Mouse (Mus musculus) embryonic facial prominence, embryonic 12.5 days (tissue): ENCODE measurements at regions not wholly inside any gene's neighbourhood (a gene's known extent, or its start where the extent isn't known, plus 50 kb on each side); places are given as distances from the start of the nearest gene placed in this dataset.

ENCODE experiments used
- ATAC-seq: fragments of 200-750 bp; cut with Nextera tagmentation; 2 replicates; pipeline ENCODE4 v1.8.0; 2017; ENCODE audit not compliant: insufficient number of reproducible peaks, insufficient read depth, low FRiP score, low TSS enrichment
- H3K27ac ChIP-seq: fragments of 300-500 bp; sonication (generic); 2 replicates; pipeline ENCODE4 v1.5.1; 2016; ENCODE audit warnings: mild to moderate bottlenecking
- H3K27me3 ChIP-seq: fragments of 300-500 bp; sonication (generic); 2 replicates; pipeline ENCODE4 v1.6.1; 2016; ENCODE audit warnings: mild to moderate bottlenecking, moderate library complexity
- H3K36me3 ChIP-seq: fragments of 300-500 bp; sonication (generic); 2 replicates; pipeline ENCODE4 v1.6.1; 2016; ENCODE audit warnings: mild to moderate bottlenecking
- H3K4me1 ChIP-seq: fragments of 300-500 bp; sonication (generic); 2 replicates; pipeline ENCODE4 v1.6.1; 2016
- H3K4me2 ChIP-seq: fragments of 300-500 bp; sonication (generic); replicated peaks from 2 replicates; pipeline ENCODE4 v1.6.1; 2016; ENCODE audit warnings: mild to moderate bottlenecking, moderate library complexity
- H3K4me3 ChIP-seq: fragments of 300-500 bp; sonication (generic); 2 replicates; pipeline ENCODE4 v1.5.1; 2016; ENCODE audit warnings: mild to moderate bottlenecking
- H3K9ac ChIP-seq: fragments of 300-500 bp; sonication (generic); 2 replicates; pipeline ENCODE4 v1.6.1; 2016; ENCODE audit warnings: mild to moderate bottlenecking, moderate library complexity
- H3K9me3 ChIP-seq: fragments of 300-500 bp; sonication (generic); 2 replicates; pipeline ENCODE4 v1.6.1; 2016; ENCODE audit warnings: mild to moderate bottlenecking, moderate library complexity
- WGBS: fragments of 180-500 bp; shearing (Covaris S2); methylation state at CpG from one replicate; pipeline ENCODE4 v1.1.7; 2016; 5-methylcytosine and 5-hydroxymethylcytosine counted together

- 72% methylated on average over 18 of the region's 18 CpGs for WGBS
These were observed 177.9 kb downstream of the Kdr start for GRCm38 (mm10) chr5:75800040-75800989.

GRCm38 (mm10) chr5:75799627-75800026 is 178.6 kb downstream of the Kdr start:
- Histone ChIP-seq H3K36me3 (no peaks in the 10 kb centered on the region), H3K27ac (no peak overlapping the region), H3K9ac (no peak overlapping the region), H3K4me1 (no peaks in the 10 kb centered on the region), H3K9me3 (no peaks in the 10 kb centered on the region), H3K4me3 (no peak overlapping the region), H3K4me2 (no peak overlapping the region), H3K27me3 (no peaks in the 10 kb centered on the region)
- WGBS, result 80% methylated on average over 4 of the region's 4 CpGs
- no peak for ATAC-seq

More at GRCm38 (mm10) chr5:75800040-75800989, 177.9 kb downstream of the Kdr start:
- no peak overlapping the region for H3K27ac ChIP-seq
- H3K4me3 ChIP-seq, result no peak overlapping the region
- H3K9ac ChIP-seq, result no peak overlapping the region
- H3K36me3 ChIP-seq, result no peaks in the 10 kb centered on the region
- no peaks in the 10 kb centered on the region for H3K27me3 ChIP-seq
- no peaks in the 10 kb centered on the region for H3K4me1 ChIP-seq
- no peak overlapping the region for H3K4me2 ChIP-seq
- ATAC-seq, result no peak
- H3K9me3 ChIP-seq, result no peaks in the 10 kb centered on the region

GRCm38 (mm10) chr5:75793184-75793583 is 185.1 kb downstream of the Kdr start:
- no peaks in the 10 kb centered on the region for H3K9me3 ChIP-seq
- no peaks in the 10 kb centered on the region for H3K36me3 ChIP-seq
- H3K9ac ChIP-seq, result no peak overlapping the region
- no peaks in the 10 kb centered on the region for H3K27me3 ChIP-seq
- no peak for ATAC-seq
- no peak overlapping the region for H3K4me2 ChIP-seq
- H3K27ac ChIP-seq, result no peak overlapping the region
- H3K4me3 ChIP-seq, result no peak overlapping the region
- no peaks in the 10 kb centered on the region for H3K4me1 ChIP-seq

GRCm38 (mm10) chr5:75791738-75792137 is 186.5 kb downstream of the Kdr start:
- H3K4me1 ChIP-seq, result no peaks in the 10 kb centered on the region
- H3K27ac ChIP-seq, result no peak overlapping the region
- no peaks in the 10 kb centered on the region for H3K27me3 ChIP-seq
- H3K36me3 ChIP-seq, result no peaks in the 10 kb centered on the region
- no peaks in the 10 kb centered on the region for H3K9me3 ChIP-seq
- WGBS, result 83% methylated on average over 8 of the region's 8 CpGs
- H3K4me3 ChIP-seq, result no peak overlapping the region
- no peak for ATAC-seq
- no peak overlapping the region for H3K9ac ChIP-seq
- H3K4me2 ChIP-seq, result no peak overlapping the region

- Histone ChIP-seq H3K36me3 (no peaks in the 10 kb centered on the region), H3K4me1 (no peaks in the 10 kb centered on the region), H3K4me3 (no peak overlapping the region), H3K4me2 (no peak overlapping the region), H3K27ac (no peak overlapping the region), H3K9ac (no peak overlapping the region), H3K27me3 (no peaks in the 10 kb centered on the region), H3K9me3 (no peaks in the 10 kb centered on the region)
- WGBS, result 35% methylated on average over 3 of the region's 3 CpGs
- ATAC-seq, result no peak
These were observed 190.2 kb downstream of the Kdr start for GRCm38 (mm10) chr5:75788087-75788486.

GRCm38 (mm10) chr5:75786196-75786595 is 192.1 kb downstream of the Kdr start:
- no peaks in the 10 kb centered on the region for H3K9me3 ChIP-seq
- 88% methylated on average over 3 of the region's 3 CpGs for WGBS
- H3K9ac ChIP-seq, result no peak overlapping the region
- H3K4me1 ChIP-seq, result no peaks in the 10 kb centered on the region
- no peak overlapping the region for H3K27ac ChIP-seq
- no peak overlapping the region for H3K4me3 ChIP-seq
- H3K4me2 ChIP-seq, result no peak overlapping the region
- no peak for ATAC-seq
- no peaks in the 10 kb centered on the region for H3K27me3 ChIP-seq
- no peaks in the 10 kb centered on the region for H3K36me3 ChIP-seq

GRCm38 (mm10) chr5:75784998-75785593 is 193.2 kb downstream of the Kdr start:
- Histone ChIP-seq H3K36me3 (no peaks in the 10 kb centered on the region), H3K9me3 (no peaks in the 10 kb centered on the region), H3K4me3 (no peak overlapping the region), H3K4me1 (no peaks in the 10 kb centered on the region), H3K27me3 (no peaks in the 10 kb centered on the region), H3K27ac (no peak overlapping the region), H3K4me2 (no peak overlapping the region), H3K9ac (no peak overlapping the region)
- WGBS, result 82% methylated on average over 8 of the region's 8 CpGs
- no peak for ATAC-seq

GRCm38 (mm10) chr5:75770592-75770991 is 195.9 kb downstream of the Kit start:
- H3K4me3 ChIP-seq, result no peak overlapping the region
- WGBS, result 82% methylated on average over 5 of the region's 5 CpGs
- no peaks in the 10 kb centered on the region for H3K27me3 ChIP-seq
- ATAC-seq, result no peak
- no peaks in the 10 kb centered on the region; the same call in 1 of the 2 replicates for H3K9me3 ChIP-seq
- H3K36me3 ChIP-seq, result no peaks in the 10 kb centered on the region
- H3K4me1 ChIP-seq, result no peaks in the 10 kb centered on the region
- H3K9ac ChIP-seq, result no peak overlapping the region
- H3K27ac ChIP-seq, result no peak overlapping the region
- no peak overlapping the region for H3K4me2 ChIP-seq

- Histone ChIP-seq H3K4me2 (no peak overlapping the region), H3K9me3 (no peaks in the 10 kb centered on the region; the same call in 1 of the 2 replicates), H3K36me3 (no peaks in the 10 kb centered on the region), H3K27me3 (no peaks in the 10 kb centered on the region), H3K27ac (no peak overlapping the region), H3K4me3 (no peak overlapping the region), H3K9ac (no peak overlapping the region), H3K4me1 (peaks cover 7% of the 10 kb centered on the region; the same call in 1 of the 2 replicates)
- 90% methylated on average over 1 of the region's 1 CpGs for WGBS
- no peak for ATAC-seq
These were observed 192.5 kb downstream of the Kit start for GRCm38 (mm10) chr5:75767213-75767612.

- Histone ChIP-seq H3K4me3 (no peak overlapping the region), H3K4me1 (peaks cover 7% of the 10 kb centered on the region; the same call in 1 of the 2 replicates), H3K27ac (no peak overlapping the region), H3K27me3 (no peaks in the 10 kb centered on the region), H3K9me3 (no peaks in the 10 kb centered on the region; the same call in 1 of the 2 replicates), H3K9ac (no peak overlapping the region), H3K4me2 (no peak overlapping the region), H3K36me3 (no peaks in the 10 kb centered on the region)
- WGBS, result 71% methylated on average over 6 of the region's 6 CpGs
- no peak; the same call in 1 of the 2 replicates for ATAC-seq
These were observed 187.7 kb downstream of the Kit start for GRCm38 (mm10) chr5:75762374-75762773.

- no peaks in the 10 kb centered on the region for H3K36me3 ChIP-seq
- no peak overlapping the region for H3K27ac ChIP-seq
- H3K9me3 ChIP-seq, result no peaks in the 10 kb centered on the region; the same call in 1 of the 2 replicates
- H3K4me1 ChIP-seq, result peaks cover 7% of the 10 kb centered on the region; the same call in 1 of the 2 replicates
- no peak for ATAC-seq
- WGBS, result 77% methylated on average over 11 of the region's 11 CpGs
- H3K27me3 ChIP-seq, result no peaks in the 10 kb centered on the region
- no peak overlapping the region for H3K9ac ChIP-seq
- no peak overlapping the region for H3K4me3 ChIP-seq
- no peak overlapping the region for H3K4me2 ChIP-seq
These were observed 187.0 kb downstream of the Kit start for GRCm38 (mm10) chr5:75761459-75762310.
